Mouse (Mus musculus): ENCODE results near the gene Clic5. TPM values are rescaled to one million over a fixed set of nuclear protein-coding genes. Genes with fewer than 3 reads are reported as not detected.

The Clic5 gene
- total RNA-seq, 2 experiments from 2014 or later: not detected

GRCm38 (mm10) chr17:44189696-44190095, 1.3 kb downstream of the Clic5 start:
- ATAC-seq (replicated peaks; ENCODE audit: low FRiP score, poor library complexity, severe bottlenecking): no peak

- ATAC-seq (replicated peaks; ENCODE audit: low FRiP score, poor library complexity, severe bottlenecking): no peak
Measured at GRCm38 (mm10) chr17:44190246-44190645, 1.9 kb downstream of the Clic5 start.

- ATAC-seq (replicated peaks; ENCODE audit: low FRiP score, poor library complexity, severe bottlenecking): no peak
Measured at GRCm38 (mm10) chr17:44192981-44193380, 4.6 kb downstream of the Clic5 start.

- no peak for ATAC-seq (replicated peaks; ENCODE audit: low FRiP score, poor library complexity, severe bottlenecking)
Measured at GRCm38 (mm10) chr17:44199158-44199557, 10.8 kb downstream of the Clic5 start.

GRCm38 (mm10) chr17:44202952-44203351, 14.6 kb downstream of the Clic5 start:
- no peak for ATAC-seq (replicated peaks; ENCODE audit: low FRiP score, poor library complexity, severe bottlenecking)

GRCm38 (mm10) chr17:44204787-44205186, 16.4 kb downstream of the Clic5 start:
- ATAC-seq (replicated peaks; ENCODE audit: low FRiP score, poor library complexity, severe bottlenecking): no peak

- ATAC-seq (replicated peaks; ENCODE audit: low FRiP score, poor library complexity, severe bottlenecking): no peak
Measured at GRCm38 (mm10) chr17:44205562-44205961, 17.2 kb downstream of the Clic5 start.

GRCm38 (mm10) chr17:44208900-44209299, 20.5 kb downstream of the Clic5 start:
- no peak for ATAC-seq (replicated peaks; ENCODE audit: low FRiP score, poor library complexity, severe bottlenecking)

GRCm38 (mm10) chr17:44212960-44213619, 24.7 kb downstream of the Clic5 start:
- no peak for ATAC-seq (replicated peaks; ENCODE audit: low FRiP score, poor library complexity, severe bottlenecking)

GRCm38 (mm10) chr17:44215196-44215799, 26.9 kb downstream of the Clic5 start:
- no peak for ATAC-seq (replicated peaks; ENCODE audit: low FRiP score, poor library complexity, severe bottlenecking)

- no peak for ATAC-seq (replicated peaks; ENCODE audit: low FRiP score, poor library complexity, severe bottlenecking)
Measured at GRCm38 (mm10) chr17:44217185-44217584, 28.8 kb downstream of the Clic5 start.

- ATAC-seq (replicated peaks; ENCODE audit: low FRiP score, poor library complexity, severe bottlenecking): no peak
Measured at GRCm38 (mm10) chr17:44219943-44220342, 31.6 kb downstream of the Clic5 start.

GRCm38 (mm10) chr17:44228428-44228827, 40.0 kb downstream of the Clic5 start:
- ATAC-seq (replicated peaks; ENCODE audit: low FRiP score, poor library complexity, severe bottlenecking): no peak

- no peak for ATAC-seq (replicated peaks; ENCODE audit: low FRiP score, poor library complexity, severe bottlenecking)
Measured at GRCm38 (mm10) chr17:44230083-44230482, 41.7 kb downstream of the Clic5 start.

- ATAC-seq (replicated peaks; ENCODE audit: low FRiP score, poor library complexity, severe bottlenecking): no peak
Measured at GRCm38 (mm10) chr17:44239030-44239721, 50.8 kb downstream of the Clic5 start.

GRCm38 (mm10) chr17:44240742-44241141, 52.4 kb downstream of the Clic5 start:
- no peak for ATAC-seq (replicated peaks; ENCODE audit: low FRiP score, poor library complexity, severe bottlenecking)

- no peak for ATAC-seq (replicated peaks; ENCODE audit: low FRiP score, poor library complexity, severe bottlenecking)
Measured at GRCm38 (mm10) chr17:44244096-44244495, 55.7 kb downstream of the Clic5 start.

- no peak for ATAC-seq (replicated peaks; ENCODE audit: low FRiP score, poor library complexity, severe bottlenecking)
Measured at GRCm38 (mm10) chr17:44244625-44245024, 56.2 kb downstream of the Clic5 start.

- ATAC-seq (replicated peaks; ENCODE audit: low FRiP score, poor library complexity, severe bottlenecking): no peak
Measured at GRCm38 (mm10) chr17:44246153-44246700, 57.8 kb downstream of the Clic5 start.

GRCm38 (mm10) chr17:44249544-44249943, 61.2 kb downstream of the Clic5 start:
- ATAC-seq (replicated peaks; ENCODE audit: low FRiP score, poor library complexity, severe bottlenecking): no peak

- no peak for ATAC-seq (replicated peaks; ENCODE audit: low FRiP score, poor library complexity, severe bottlenecking)
Measured at GRCm38 (mm10) chr17:44252653-44253052, 64.3 kb downstream of the Clic5 start.

Data from erythroblast, adult 5-6 weeks (primary cell).